Mouse (Mus musculus) lung, adult 2 months (tissue): ENCODE results near the gene Jpt2.

ENCODE experiments used
- CTCF ChIP-seq: fragments of 200-500 bp; IDR thresholded peaks from 2 replicates; pipeline ENCODE4 v1.5.1; 2011; ENCODE audit warnings: mild to moderate bottlenecking, low read length, control low read depth; ENCODE audit not compliant: insufficient read depth
- POLR2A ChIP-seq: fragments of 200-500 bp; IDR thresholded peaks from 2 replicates; pipeline ENCODE4 v1.6.1; 2011; ENCODE audit warnings: low read depth, mild to moderate bottlenecking, control low read depth, low read length, borderline replicate concordance; ENCODE audit errors: extremely low read depth

DNA sequence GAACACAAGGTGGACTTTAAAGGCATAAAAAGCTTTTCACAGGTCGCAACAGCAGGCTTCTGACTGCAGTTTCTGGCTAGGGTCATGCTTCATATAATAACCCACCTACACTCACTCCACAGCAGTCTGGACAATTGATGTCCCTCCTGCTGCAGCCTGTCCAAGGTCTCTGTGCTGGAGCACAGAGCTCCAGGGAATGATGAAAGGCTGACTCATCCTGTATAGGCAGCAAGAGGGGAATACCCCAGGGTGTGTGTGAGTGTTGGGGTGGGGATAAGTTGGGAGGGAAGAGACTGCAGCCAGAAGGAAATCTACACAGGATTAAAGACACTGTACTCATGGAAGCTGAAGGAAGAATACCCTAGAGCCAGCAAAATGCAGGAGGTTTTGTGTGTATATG, 31.0 kb downstream of the Jpt2 start:
- TF ChIP-seq POLR2A = no peak
- TF ChIP-seq CTCF = no peak
